Mouse (Mus musculus) limb, embryonic 15.5 days (tissue): ENCODE data around the gene Mrps21. TPM values are rescaled to one million over a fixed set of nuclear protein-coding genes. Genes with fewer than 3 reads are reported as not detected.

Source experiments
- ATAC-seq: fragments of 200-750 bp; cut with Nextera tagmentation; 2 replicates; pipeline ENCODE4 v1.8.0; 2017; ENCODE audit warnings: low read depth, moderate TSS enrichment; ENCODE audit not compliant: insufficient number of reproducible peaks, low FRiP score, low TSS enrichment
- H3K27ac ChIP-seq: fragments of 300-500 bp; sonication (generic); 2 replicates; pipeline ENCODE4 v1.5.1; 2015; ENCODE audit warnings: moderate library complexity, mild to moderate bottlenecking, inconsistent platforms
- H3K27me3 ChIP-seq: fragments of 300-500 bp; sonication (generic); 2 replicates; pipeline ENCODE4 v1.6.1; 2015; ENCODE audit warnings: inconsistent platforms
- H3K36me3 ChIP-seq: fragments of 300-500 bp; sonication (generic); 2 replicates; pipeline ENCODE4 v1.6.1; 2015; ENCODE audit warnings: inconsistent platforms
- H3K4me1 ChIP-seq: fragments of 300-500 bp; sonication (generic); 2 replicates; pipeline ENCODE4 v1.6.1; 2015; ENCODE audit warnings: inconsistent platforms
- H3K4me2 ChIP-seq: fragments of 300-500 bp; sonication (generic); 2 replicates; pipeline ENCODE4 v1.6.1; 2015; ENCODE audit warnings: mild to moderate bottlenecking, inconsistent platforms
- H3K4me3 ChIP-seq: fragments of 300-500 bp; sonication (generic); 2 replicates; pipeline ENCODE4 v1.5.1; 2015; ENCODE audit warnings: mild to moderate bottlenecking, inconsistent platforms
- H3K9ac ChIP-seq: fragments of 300-500 bp; sonication (generic); 2 replicates; pipeline ENCODE4 v1.6.1; 2015; ENCODE audit warnings: inconsistent platforms
- H3K9me3 ChIP-seq: fragments of 300-500 bp; sonication (generic); 2 replicates; pipeline ENCODE4 v1.6.1; 2016; ENCODE audit warnings: inconsistent platforms
- WGBS: fragments of 180-500 bp; shearing (Covaris S2); methylation state at CpG from one replicate; pipeline ENCODE4 v1.1.7; 2015; 5-methylcytosine and 5-hydroxymethylcytosine counted together
- polyA plus RNA-seq: library from polyadenylated mRNA; unstranded; fragments of >200 nt; fragmentation: Nextera tagmentation; extraction: Ambion mirVana; gene quantifications from 2 replicates; pipeline ENCODE4 v1.2.1, GENCODE M21; 2015

Mrps21 gene
- polyA plus RNA-seq, 1 experiment from 2014 or later: 300 TPM

DNA sequence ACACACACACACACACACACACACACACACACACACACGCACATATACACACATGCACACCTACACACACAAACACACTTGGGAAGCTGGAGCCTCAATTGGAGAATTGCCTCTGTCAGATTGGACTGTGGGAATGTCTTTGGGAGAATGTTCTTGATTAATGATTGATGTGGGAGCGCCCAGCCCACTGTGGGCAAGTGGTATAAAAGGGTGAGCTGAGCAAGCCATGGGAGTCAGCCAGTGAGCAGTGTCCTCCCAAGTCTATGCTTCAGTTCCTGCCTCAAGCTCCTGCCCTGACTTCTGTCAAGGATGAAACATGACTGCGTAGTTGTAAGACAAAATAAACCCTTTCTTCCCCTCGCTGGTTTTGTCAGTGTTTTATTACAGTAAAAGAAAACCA, 16.3 kb upstream of the Mrps21 start:
- Histone ChIP-seq H3K36me3 (no peaks in the 10 kb centered on the region), H3K4me2 (no peak overlapping the region), H3K27ac (no peak overlapping the region), H3K27me3 (no peaks in the 10 kb centered on the region), H3K9me3 (no peaks in the 10 kb centered on the region), H3K4me3 (no peak overlapping the region), H3K9ac (no peak overlapping the region), H3K4me1 (peaks cover 22% of the 10 kb centered on the region)
- WGBS: 73% methylated on average over 4 of the region's 4 CpGs
- ATAC-seq: no peak

DNA sequence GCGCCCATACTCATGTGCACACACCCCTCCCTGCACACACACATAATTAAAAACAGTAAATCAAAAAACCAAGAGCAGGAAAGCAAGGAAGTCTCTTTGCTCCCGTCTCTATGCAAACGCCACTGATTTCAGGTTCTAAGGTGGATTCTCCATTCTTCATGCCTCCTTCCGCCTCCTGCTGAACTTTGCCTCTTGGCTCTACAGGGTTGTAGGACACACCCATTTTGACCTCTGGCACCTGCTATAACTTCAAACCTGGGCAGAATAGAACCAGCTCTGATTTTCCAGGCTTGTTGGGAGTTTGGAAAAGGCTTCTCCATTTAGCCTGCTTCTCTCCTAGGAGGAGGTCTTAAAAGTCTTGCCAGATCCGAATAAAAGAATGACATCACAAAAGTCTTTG, 13.1 kb upstream of the Mrps21 start:
- 60% methylated on average over 5 of the region's 5 CpGs for WGBS
- Histone ChIP-seq H3K9ac (no peak overlapping the region), H3K4me1 (peaks cover 15% of the 10 kb centered on the region), H3K27me3 (no peaks in the 10 kb centered on the region), H3K36me3 (no peaks in the 10 kb centered on the region), H3K27ac (no peak overlapping the region), H3K4me3 (no peak overlapping the region), H3K9me3 (no peaks in the 10 kb centered on the region), H3K4me2 (no peak overlapping the region)
- ATAC-seq: no peak

DNA sequence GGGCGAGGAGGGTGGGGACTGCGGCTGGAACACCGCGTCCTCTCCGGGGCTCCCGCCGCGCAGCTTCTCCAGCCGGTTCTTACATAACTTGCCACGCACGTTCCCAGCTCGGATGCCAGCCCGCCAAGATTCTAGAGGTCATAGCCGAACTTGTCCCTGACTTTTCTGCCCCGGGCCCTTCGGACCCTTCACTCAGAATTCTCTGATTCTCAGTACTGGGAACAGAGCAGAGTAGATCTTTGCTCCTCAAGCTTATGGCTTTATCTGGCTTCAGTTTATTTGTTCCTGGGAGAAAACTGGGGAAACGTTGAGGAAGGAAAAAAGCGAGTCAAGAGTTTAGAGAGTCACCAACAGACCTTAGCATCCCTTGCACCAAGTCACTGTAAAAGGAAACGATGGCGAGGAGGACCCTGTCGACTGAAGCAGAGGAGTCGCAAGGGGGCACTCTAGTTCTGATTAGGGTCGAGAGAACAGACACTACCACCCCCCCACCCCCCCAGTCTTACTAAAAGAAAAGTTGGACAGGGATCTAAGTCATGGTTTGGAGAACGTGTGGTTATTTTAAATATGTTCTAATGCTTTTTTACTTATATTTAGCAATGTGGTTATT, 11.6 kb upstream of the Mrps21 start:
- H3K9me3 ChIP-seq: no peaks in the 10 kb centered on the region
- no peaks in the 10 kb centered on the region for H3K36me3 ChIP-seq
- peak overlapping the region; percentile 50 for H3K4me3 ChIP-seq
- peak overlapping the region; percentile 70; the same call in 1 of the 2 replicates for H3K27ac ChIP-seq
- 3% methylated on average over 24 of the region's 24 CpGs for WGBS
- no peak for ATAC-seq
- peak overlapping the region; percentile 92 for H3K4me2 ChIP-seq
- peak overlapping the region; percentile 18; the same call in 1 of the 2 replicates for H3K9ac ChIP-seq
- H3K4me1 ChIP-seq: peaks cover 15% of the 10 kb centered on the region
- H3K27me3 ChIP-seq: no peaks in the 10 kb centered on the region

DNA sequence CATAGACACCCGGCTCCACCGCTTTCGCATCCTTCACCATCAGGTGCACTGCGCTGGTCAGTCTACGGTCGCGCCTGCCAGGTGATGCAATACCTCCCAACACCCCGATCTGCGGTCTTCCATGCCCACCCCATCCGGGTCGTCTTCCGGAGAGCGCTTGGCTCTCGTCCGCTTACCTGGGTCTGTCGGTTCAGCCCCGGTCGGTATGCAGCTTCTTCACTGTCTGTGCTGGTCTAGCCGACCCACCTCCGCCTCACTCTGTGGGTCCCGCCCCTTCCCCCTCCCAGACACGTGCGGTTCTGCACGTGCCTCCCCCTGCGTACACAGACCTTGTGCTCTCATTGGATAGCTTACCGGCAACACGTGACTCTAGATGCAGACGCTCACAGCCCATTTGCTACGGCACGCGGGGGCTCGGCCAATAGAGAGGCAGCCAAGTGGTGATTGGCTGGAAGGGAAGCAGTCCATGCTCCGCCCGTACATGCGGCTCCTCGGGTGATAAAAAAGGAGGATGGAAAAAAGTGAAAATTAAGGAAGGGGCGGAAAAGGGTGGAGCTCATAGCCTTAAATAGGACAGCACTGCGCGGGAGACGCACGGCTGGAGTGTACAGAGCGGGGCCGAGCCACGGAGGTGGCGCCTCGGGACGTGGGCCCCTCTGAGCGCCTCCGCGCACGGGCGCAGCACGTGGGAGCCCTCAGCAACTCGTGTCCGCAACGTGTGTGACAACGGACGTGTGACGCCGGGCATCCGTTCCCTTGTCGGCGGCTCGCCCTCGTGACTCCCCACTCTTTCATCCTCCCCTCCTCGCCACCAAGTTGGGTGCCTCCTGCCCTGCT, 10.9 kb upstream of the Mrps21 start, which contains the start of gene Ciart:
Ciart (minus strand) TSS at position 273 of the 837 bp plus-strand sequence.
- Histone ChIP-seq H3K27me3 (no peaks in the 10 kb centered on the region), H3K4me2 (peak within 1 kb of the TSS; percentile 92), H3K9ac (peak within 1 kb of the TSS; percentile 39), H3K4me1 (peaks cover 15% of the 10 kb centered on the region), H3K36me3 (no peaks in the 10 kb centered on the region), H3K27ac (peak within 1 kb of the TSS; percentile 70), H3K4me3 (peak within 1 kb of the TSS; percentile 50), H3K9me3 (no peaks in the 10 kb centered on the region)
- under 1% methylated on average over 65 of the region's 66 CpGs for WGBS
- ATAC-seq: peak; percentile 99

DNA sequence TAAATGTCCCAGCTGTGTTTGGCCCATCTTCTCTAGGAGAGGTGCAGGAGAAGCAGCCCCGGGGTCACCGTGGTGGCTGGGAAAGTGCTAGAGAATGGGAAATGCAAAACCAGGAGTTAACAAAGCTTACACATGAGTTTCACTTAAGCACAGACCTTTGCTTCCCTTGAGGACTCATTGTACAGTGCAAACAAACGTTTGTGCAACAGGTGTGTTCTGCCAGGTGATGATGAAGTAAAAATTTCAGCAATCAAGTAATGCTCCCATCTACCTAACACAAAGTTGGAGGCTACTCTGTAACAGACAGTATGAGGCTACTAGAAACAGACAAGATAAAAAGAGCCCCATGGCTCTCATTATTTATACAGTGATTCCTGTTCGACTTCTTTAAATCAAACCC, 7.7 kb upstream of the Mrps21 start:
- Histone ChIP-seq H3K4me2 (no peak overlapping the region), H3K4me3 (no peak overlapping the region), H3K9ac (no peak overlapping the region), H3K27ac (no peak overlapping the region), H3K27me3 (no peaks in the 10 kb centered on the region), H3K36me3 (no peaks in the 10 kb centered on the region), H3K9me3 (no peaks in the 10 kb centered on the region), H3K4me1 (peaks cover 15% of the 10 kb centered on the region)
- ATAC-seq: no peak
- 89% methylated on average over 4 of the region's 4 CpGs for WGBS

DNA sequence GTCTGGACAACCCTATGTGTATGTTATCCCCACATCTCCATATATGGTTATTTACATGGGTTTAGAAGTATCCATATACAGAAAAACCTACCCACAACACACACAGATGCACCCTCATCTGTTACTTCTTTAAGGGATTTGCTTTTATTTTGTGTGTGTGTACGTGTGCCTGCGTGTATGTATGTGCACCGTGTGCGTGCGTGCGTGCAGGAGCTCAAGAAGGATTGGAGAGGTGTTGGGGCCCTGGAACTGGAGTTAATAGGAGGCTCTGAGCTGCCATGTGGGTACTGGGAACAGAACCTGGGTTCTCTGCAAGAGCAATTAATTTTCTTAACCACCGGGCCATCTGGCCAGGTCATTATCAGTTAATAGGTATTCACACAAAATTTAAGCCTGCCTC, 729 bp upstream of the Mrps21 start:
- Histone ChIP-seq H3K27ac (no peak overlapping the region), H3K4me3 (peak overlapping the region; percentile 56), H3K27me3 (no peaks in the 10 kb centered on the region), H3K9ac (peak overlapping the region; percentile 66), H3K4me2 (peak overlapping the region; percentile 56), H3K9me3 (no peaks in the 10 kb centered on the region), H3K4me1 (peaks cover 18% of the 10 kb centered on the region), H3K36me3 (peaks cover 16% of the 10 kb centered on the region)
- 61% methylated on average over 7 of the region's 7 CpGs for WGBS
- no peak for ATAC-seq

DNA sequence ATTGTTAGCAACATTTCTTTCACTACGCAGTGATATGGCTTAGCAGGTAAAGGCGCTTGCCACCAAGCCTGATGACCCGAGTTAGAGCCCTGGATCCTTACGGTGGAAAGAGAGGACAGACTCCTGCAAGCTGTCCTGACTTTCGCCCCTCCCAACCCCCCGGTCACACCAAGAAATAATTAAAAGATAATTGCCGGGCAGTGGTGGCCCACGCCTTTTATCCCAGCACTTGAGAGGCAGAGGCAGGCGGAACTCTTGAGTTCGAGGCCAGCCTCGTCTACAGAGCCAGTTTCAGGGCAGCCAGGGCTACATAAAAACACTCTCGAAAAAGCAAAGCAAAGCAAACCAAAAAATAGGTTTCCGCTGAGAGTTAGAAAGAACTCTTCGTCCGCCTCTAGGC, 343 bp downstream of the Mrps21 start:
- Histone ChIP-seq H3K27ac (peak overlapping the region; percentile 83), H3K9me3 (no peaks in the 10 kb centered on the region), H3K4me2 (peak overlapping the region; percentile 56), H3K9ac (peak overlapping the region; percentile 66), H3K4me3 (peak overlapping the region; percentile 56), H3K27me3 (no peaks in the 10 kb centered on the region), H3K4me1 (peaks cover 18% of the 10 kb centered on the region), H3K36me3 (peaks cover 22% of the 10 kb centered on the region)
- 6% methylated on average over 15 of the region's 15 CpGs for WGBS
- ATAC-seq: no peak

DNA sequence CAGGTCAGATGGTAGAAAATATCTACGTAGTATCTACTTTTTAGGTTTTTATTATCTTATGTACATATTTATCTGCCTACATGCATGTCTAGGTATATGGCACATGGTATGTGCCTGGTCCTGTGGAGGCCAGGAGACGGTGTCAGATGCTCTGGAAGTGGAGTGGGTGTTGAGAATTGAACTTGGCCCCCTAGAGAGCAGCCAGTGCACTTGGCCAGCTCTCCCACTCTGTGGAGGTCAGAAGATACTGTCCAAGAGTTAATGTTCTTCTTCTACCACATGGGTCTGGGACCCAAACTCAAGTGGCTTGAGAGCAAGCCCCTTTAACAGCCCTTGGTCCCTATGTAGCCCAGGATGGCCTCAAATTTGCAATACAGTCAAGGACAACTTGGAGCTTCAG, 3.9 kb downstream of the Mrps21 start:
- H3K4me2 ChIP-seq: no peak overlapping the region
- H3K9ac ChIP-seq: no peak overlapping the region
- no peaks in the 10 kb centered on the region for H3K27me3 ChIP-seq
- H3K4me1 ChIP-seq: peaks cover 15% of the 10 kb centered on the region
- H3K9me3 ChIP-seq: no peaks in the 10 kb centered on the region
- no peak overlapping the region for H3K27ac ChIP-seq
- H3K36me3 ChIP-seq: peaks cover 50% of the 10 kb centered on the region
- ATAC-seq: no peak
- no peak overlapping the region for H3K4me3 ChIP-seq
- WGBS: 92% methylated on average over 2 of the region's 2 CpGs

DNA sequence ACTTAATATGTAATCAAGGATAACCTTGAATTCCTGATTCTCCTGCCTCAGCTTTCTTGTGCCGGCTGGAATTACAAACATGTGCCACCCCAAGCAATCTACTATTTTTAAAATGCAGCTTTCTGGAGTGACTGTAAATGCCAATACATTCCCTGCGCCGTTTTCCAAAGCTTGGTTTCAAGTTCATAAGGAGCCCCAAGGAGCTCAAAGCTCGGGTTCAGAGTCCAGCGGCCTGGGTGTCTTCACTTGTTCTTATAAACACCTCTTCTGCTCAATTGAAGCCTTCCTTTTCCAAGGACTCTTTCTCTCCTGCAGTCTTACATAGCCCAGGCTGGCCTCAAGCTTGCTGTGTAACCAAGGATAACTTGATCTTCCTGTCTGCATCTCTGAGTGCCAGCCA, 5.2 kb downstream of the Mrps21 start:
- no peak overlapping the region for H3K9ac ChIP-seq
- H3K9me3 ChIP-seq: no peaks in the 10 kb centered on the region
- ATAC-seq: no peak
- H3K4me2 ChIP-seq: no peak overlapping the region
- peaks cover 10% of the 10 kb centered on the region; the same call in 1 of the 2 replicates for H3K4me1 ChIP-seq
- H3K27ac ChIP-seq: no peak overlapping the region
- no peaks in the 10 kb centered on the region for H3K27me3 ChIP-seq
- no peak overlapping the region for H3K4me3 ChIP-seq
- WGBS: 88% methylated on average over 5 of the region's 5 CpGs
- H3K36me3 ChIP-seq: peaks cover 50% of the 10 kb centered on the region

DNA sequence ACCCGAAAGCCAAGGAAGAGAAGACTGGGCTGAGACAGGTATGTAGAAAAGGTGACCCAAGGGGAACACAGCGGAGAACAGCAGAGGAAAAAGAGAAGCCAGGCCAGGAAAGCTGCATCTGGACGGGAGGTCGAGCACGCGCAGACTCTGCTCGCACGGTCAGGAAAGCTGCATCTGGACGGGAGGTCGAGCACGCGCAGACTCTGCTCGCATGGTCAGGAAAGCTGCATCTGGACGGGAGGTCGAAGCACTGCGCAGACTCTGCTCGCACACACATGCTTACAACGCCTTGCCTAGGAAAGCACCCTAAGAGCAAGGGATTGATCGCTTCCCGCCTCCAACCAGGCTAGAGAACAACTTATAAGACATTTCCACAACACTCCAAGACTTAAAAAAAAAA, 5.7 kb downstream of the Mrps21 start:
- Histone ChIP-seq H3K4me3 (no peak overlapping the region), H3K27ac (no peak overlapping the region), H3K36me3 (peaks cover 50% of the 10 kb centered on the region), H3K27me3 (no peaks in the 10 kb centered on the region), H3K4me1 (peaks cover 8% of the 10 kb centered on the region; the same call in 1 of the 2 replicates), H3K9ac (no peak overlapping the region), H3K9me3 (no peaks in the 10 kb centered on the region), H3K4me2 (no peak overlapping the region)
- ATAC-seq: no peak
- 90% methylated on average over 20 of the region's 20 CpGs for WGBS

DNA sequence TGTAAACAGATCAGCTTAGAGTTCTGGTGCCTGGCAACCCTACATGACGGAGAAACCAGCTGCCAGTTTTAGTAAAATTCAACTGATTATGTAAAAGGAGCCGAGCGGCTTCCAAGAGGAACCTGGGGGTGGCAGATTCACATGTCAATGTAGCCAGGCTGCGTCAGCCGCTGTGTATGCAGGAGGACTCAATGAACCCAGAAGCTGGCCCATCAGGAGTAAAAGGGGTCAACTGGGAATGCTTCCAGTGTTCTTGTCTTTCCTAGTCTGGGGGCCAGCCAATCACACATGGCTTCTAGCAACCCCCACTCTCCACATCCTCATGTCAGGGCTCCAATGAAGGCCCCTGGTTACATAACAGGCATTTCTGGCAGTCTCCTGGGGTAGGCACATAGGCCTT, 6.3 kb downstream of the Mrps21 start:
- 87% methylated on average over 5 of the region's 5 CpGs for WGBS
- H3K4me1 ChIP-seq: peaks cover 3% of the 10 kb centered on the region; the same call in 1 of the 2 replicates
- H3K27me3 ChIP-seq: no peaks in the 10 kb centered on the region
- no peak overlapping the region for H3K9ac ChIP-seq
- no peak overlapping the region for H3K4me2 ChIP-seq
- H3K27ac ChIP-seq: no peak overlapping the region
- no peak for ATAC-seq
- H3K36me3 ChIP-seq: peaks cover 50% of the 10 kb centered on the region
- H3K9me3 ChIP-seq: no peaks in the 10 kb centered on the region
- H3K4me3 ChIP-seq: no peak overlapping the region

DNA sequence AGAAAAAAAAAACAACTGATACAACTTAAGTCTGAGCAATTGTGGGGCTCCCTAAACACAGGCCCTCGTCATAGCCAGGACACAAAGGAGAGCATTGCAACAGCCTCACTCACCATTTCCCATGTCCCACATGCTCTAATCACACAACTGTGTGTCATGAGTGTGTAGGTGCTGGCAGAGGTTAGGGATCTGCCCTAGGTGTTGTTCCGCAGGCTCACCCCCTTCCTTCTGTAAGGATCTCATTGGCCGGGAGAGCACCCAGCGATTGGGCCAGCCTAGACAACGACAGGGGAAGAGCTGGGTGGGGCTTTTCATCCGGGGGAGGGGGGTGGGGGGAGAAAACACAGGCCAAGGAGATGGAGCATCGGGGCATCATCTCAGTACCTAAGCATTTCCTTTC, 7.7 kb downstream of the Mrps21 start:
- Histone ChIP-seq H3K9me3 (no peaks in the 10 kb centered on the region), H3K9ac (no peak overlapping the region), H3K4me3 (no peak overlapping the region), H3K27ac (no peak overlapping the region), H3K27me3 (no peaks in the 10 kb centered on the region), H3K36me3 (peaks cover 42% of the 10 kb centered on the region), H3K4me2 (no peak overlapping the region), H3K4me1 (no peaks in the 10 kb centered on the region)
- WGBS: 69% methylated on average over 7 of the region's 7 CpGs
- no peak for ATAC-seq
